Mouse (Mus musculus) CH12.LX (cell line): Measurements from ENCODE around the gene Prox1.

ENCODE experiments used
- BHLHE40 ChIP-seq: IDR thresholded peaks from 2 replicates; pipeline ENCODE4 v1.6.1; 2011; ENCODE audit warnings: mild to moderate bottlenecking, low read depth, low read length, improper control_type of control experiment
- CHD2 ChIP-seq: IDR thresholded peaks from 2 replicates; pipeline ENCODE4 v1.6.1; 2011; ENCODE audit warnings: low read length, improper control_type of control experiment
- CTCF ChIP-seq, 2 experiments: IDR thresholded peaks in 1 of 2; conservative IDR thresholded peaks in 1 of 2; 2 replicates each; pipeline ENCODE4 v1.5.1; 2011 to 2012; ENCODE audit warnings: low read depth in 2 of 2, low read length in 2 of 2, improper control_type of control experiment in 1 of 2, inconsistent platforms in 1 of 2, mild to moderate bottlenecking in 1 of 2, moderate library complexity in 1 of 2
- EP300 ChIP-seq: IDR thresholded peaks from 2 replicates; pipeline ENCODE4 v1.6.1; 2011; ENCODE audit warnings: low read length, improper control_type of control experiment
- MAFK ChIP-seq: IDR thresholded peaks from 2 replicates; pipeline ENCODE4 v1.6.1; 2011; ENCODE audit warnings: low read length, improper control_type of control experiment; ENCODE audit not compliant: insufficient replicate concordance
- MEF2A ChIP-seq: IDR thresholded peaks from 2 replicates; pipeline ENCODE4 v1.6.1; 2014; ENCODE audit warnings: low read depth, mild to moderate bottlenecking, inconsistent platforms, low read length, improper control_type of control experiment, borderline replicate concordance
- NELFE ChIP-seq: IDR thresholded peaks from 2 replicates; pipeline ENCODE4 v1.6.1; 2011; ENCODE audit warnings: low read depth, low read length, improper control_type of control experiment
- POLR2A ChIP-seq: IDR thresholded peaks from 2 replicates; pipeline ENCODE4 v1.6.1; 2011; ENCODE audit warnings: low read depth, mild to moderate bottlenecking, improper control_type of control experiment, low read length

- TF ChIP-seq MAFK (no peak), CHD2 (no peak), POLR2A (no peak), CTCF (conservative IDR thresholded peaks at IDR 0.05 in 1 of 2, IDR thresholded peaks at IDR 0.05 in 1 of 2; ENCODE audit: low read depth in 2 of 2, low read length in 2 of 2) (no peak), BHLHE40 (no peak), EP300 (no peak), MEF2A (no peak), NELFE (no peak)
Measured at GRCm38 (mm10) chr1:190200996-190201395, 30.5 kb upstream of the Prox1 start.
